Mouse (Mus musculus): ENCODE measurements at regions not wholly inside any gene's neighbourhood (a gene's known extent, or its start where the extent isn't known, plus 50 kb on each side); places are given as distances from the start of the nearest gene placed in this dataset.

GRCm38 (mm10) chr13:44535441-44535840, 193.8 kb upstream of the Jarid2 start:
- no peak for DNase-seq (ENCODE audit: low spot score in 2 of 2)

GRCm38 (mm10) chr13:44538238-44538637, 191.0 kb upstream of the Jarid2 start:
- no peak for DNase-seq (ENCODE audit: low spot score in 2 of 2)

- no peak for DNase-seq (ENCODE audit: low spot score in 2 of 2)
Measured at GRCm38 (mm10) chr13:44540401-44540800, 188.9 kb upstream of the Jarid2 start.

- peak; percentile 75 to 87 for DNase-seq (ENCODE audit: low spot score in 2 of 2)
Measured at GRCm38 (mm10) chr13:44541243-44541653, 188.0 kb upstream of the Jarid2 start.

- no peak for DNase-seq (ENCODE audit: low spot score in 2 of 2)
Measured at GRCm38 (mm10) chr13:44544786-44545185, 184.5 kb upstream of the Jarid2 start.

- no peak for DNase-seq (ENCODE audit: low spot score in 2 of 2)
Measured at GRCm38 (mm10) chr13:44546289-44546688, 183.0 kb upstream of the Jarid2 start.

- DNase-seq (ENCODE audit: low spot score in 2 of 2), result no peak
Measured at GRCm38 (mm10) chr13:44548880-44549279, 180.4 kb upstream of the Jarid2 start.

GRCm38 (mm10) chr13:44553363-44553762, 175.9 kb upstream of the Jarid2 start:
- no peak for DNase-seq (ENCODE audit: low spot score in 2 of 2)

GRCm38 (mm10) chr13:44554686-44555463, 174.4 kb upstream of the Jarid2 start:
- no peak for DNase-seq (ENCODE audit: low spot score in 2 of 2)

- DNase-seq (ENCODE audit: low spot score in 2 of 2), result no peak
Measured at GRCm38 (mm10) chr13:44555979-44556378, 173.3 kb upstream of the Jarid2 start.

- DNase-seq (ENCODE audit: low spot score in 2 of 2), result no peak
Measured at GRCm38 (mm10) chr13:44558051-44558450, 171.2 kb upstream of the Jarid2 start.

- no peak for DNase-seq (ENCODE audit: low spot score in 2 of 2)
Measured at GRCm38 (mm10) chr13:44558491-44559177, 170.6 kb upstream of the Jarid2 start.

- DNase-seq (ENCODE audit: low spot score in 2 of 2), result no peak
Measured at GRCm38 (mm10) chr13:44559178-44559565, 170.1 kb upstream of the Jarid2 start.

GRCm38 (mm10) chr13:44559706-44560105, 169.6 kb upstream of the Jarid2 start:
- DNase-seq (ENCODE audit: low spot score in 2 of 2), result no peak

- DNase-seq (ENCODE audit: low spot score in 2 of 2), result no peak
Measured at GRCm38 (mm10) chr13:44564705-44565104, 164.6 kb upstream of the Jarid2 start.

- no peak for DNase-seq (ENCODE audit: low spot score in 2 of 2)
Measured at GRCm38 (mm10) chr13:44567696-44568095, 161.6 kb upstream of the Jarid2 start.

GRCm38 (mm10) chr13:44569241-44569778, 160.0 kb upstream of the Jarid2 start:
- no peak for DNase-seq (ENCODE audit: low spot score in 2 of 2)

GRCm38 (mm10) chr13:44573463-44573862, 155.8 kb upstream of the Jarid2 start:
- no peak for DNase-seq (ENCODE audit: low spot score in 2 of 2)

GRCm38 (mm10) chr13:44579215-44579614, 150.1 kb upstream of the Jarid2 start:
- DNase-seq (ENCODE audit: low spot score in 2 of 2), result no peak

GRCm38 (mm10) chr13:44580156-44580736, 149.0 kb upstream of the Jarid2 start:
- DNase-seq (ENCODE audit: low spot score in 2 of 2), result no peak

- DNase-seq (ENCODE audit: low spot score in 2 of 2), result no peak
Measured at GRCm38 (mm10) chr13:44580767-44581166, 148.5 kb upstream of the Jarid2 start.
